Mouse (Mus musculus) gastrocnemius, adult 2 months (tissue): ENCODE data around the gene Tbc1d22a. TPM values are rescaled to one million over a fixed set of nuclear protein-coding genes. Genes with fewer than 3 reads are reported as not detected.
"Not testable (repeated sequence)": the region's sequence is repeated elsewhere in the genome, so short reads cannot be mapped to it uniquely, and the experiment has no call there.

Experiments used
- DNase-seq: peaks from one replicate; pipeline ENCODE4 v3.0.0; 2022
- H3K27ac ChIP-seq: fragments of 200-600 bp; 2 replicates; pipeline ENCODE4 v1.8.1; 2022; ENCODE audit warnings: mild to moderate bottlenecking
- H3K4me3 ChIP-seq: fragments of 200-600 bp; 2 replicates; pipeline ENCODE4 v1.8.1; 2022; ENCODE audit warnings: mild to moderate bottlenecking, moderate library complexity
- CTCF ChIP-seq: fragments of 200-600 bp; IDR thresholded peaks from 2 replicates; pipeline ENCODE4 v1.8.1; 2022; ENCODE audit warnings: antibody characterized with exemption, mild to moderate bottlenecking, moderate library complexity
- intact Hi-C: fragments of 180-260 bp; cut with DNase I; formaldehyde crosslinking; loops from one replicate; pipeline ENCODE4 v1.15.1; 2025
- total RNA-seq, 2 experiments: library from RNA; stranded (reverse); gene quantifications; 2 replicates each; pipeline ENCODE4 v1.2.3; 2021

The Tbc1d22a gene
- total RNA-seq, 2 experiments from 2014 or later: 12.4 to 16.3 TPM

DNA sequence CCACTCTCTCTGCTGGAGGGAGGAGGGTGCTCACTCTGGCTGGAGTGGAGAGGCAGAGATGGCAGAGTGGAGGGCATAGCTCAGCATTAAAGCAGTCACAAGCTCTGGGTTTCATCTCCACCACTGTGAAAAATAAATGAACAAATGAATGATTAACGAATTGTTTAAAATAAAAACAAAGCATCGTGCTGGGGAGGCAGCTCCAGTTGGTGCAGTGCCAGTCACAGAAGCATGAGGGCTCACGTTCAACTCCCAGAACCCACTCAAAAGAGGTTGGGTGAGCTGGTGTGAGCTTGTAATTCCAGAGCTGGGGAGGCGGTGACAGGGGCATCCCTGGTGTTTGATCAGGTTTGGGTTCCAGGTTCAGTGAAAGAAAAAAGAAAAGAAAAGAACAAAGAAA lies 14.1 kb upstream of the Tbc1d22a start:
- no peak for DNase-seq
- H3K27ac ChIP-seq: no peak overlapping the region
- intact Hi-C loops: no loop called here
- TF ChIP-seq CTCF: no peak
- no peak overlapping the region for H3K4me3 ChIP-seq

DNA sequence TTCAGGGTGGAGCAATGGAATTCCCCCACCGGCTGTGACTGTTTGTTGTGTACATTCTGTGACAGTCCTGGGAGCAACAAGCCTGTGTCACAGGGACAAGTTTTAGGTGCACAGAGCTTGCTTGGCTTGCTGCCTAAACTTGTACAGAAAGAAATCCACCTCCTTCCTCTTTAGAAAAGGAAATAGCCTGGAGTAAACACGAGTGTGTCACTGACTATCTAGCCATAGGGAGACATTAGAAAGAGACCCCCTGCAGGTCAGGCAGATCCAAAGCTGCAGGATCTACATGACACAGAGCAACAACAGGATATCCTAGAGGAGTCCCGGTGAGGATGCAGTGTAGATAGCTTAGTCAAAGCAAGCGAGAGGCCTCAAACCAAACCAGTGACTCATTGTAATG lies 13.2 kb upstream of the Tbc1d22a start:
- intact Hi-C loops: no loop called here
- DNase-seq: no peak
- H3K4me3 ChIP-seq: no peak overlapping the region
- peak overlapping the region; percentile 71 for H3K27ac ChIP-seq
- TF ChIP-seq CTCF: no peak

DNA sequence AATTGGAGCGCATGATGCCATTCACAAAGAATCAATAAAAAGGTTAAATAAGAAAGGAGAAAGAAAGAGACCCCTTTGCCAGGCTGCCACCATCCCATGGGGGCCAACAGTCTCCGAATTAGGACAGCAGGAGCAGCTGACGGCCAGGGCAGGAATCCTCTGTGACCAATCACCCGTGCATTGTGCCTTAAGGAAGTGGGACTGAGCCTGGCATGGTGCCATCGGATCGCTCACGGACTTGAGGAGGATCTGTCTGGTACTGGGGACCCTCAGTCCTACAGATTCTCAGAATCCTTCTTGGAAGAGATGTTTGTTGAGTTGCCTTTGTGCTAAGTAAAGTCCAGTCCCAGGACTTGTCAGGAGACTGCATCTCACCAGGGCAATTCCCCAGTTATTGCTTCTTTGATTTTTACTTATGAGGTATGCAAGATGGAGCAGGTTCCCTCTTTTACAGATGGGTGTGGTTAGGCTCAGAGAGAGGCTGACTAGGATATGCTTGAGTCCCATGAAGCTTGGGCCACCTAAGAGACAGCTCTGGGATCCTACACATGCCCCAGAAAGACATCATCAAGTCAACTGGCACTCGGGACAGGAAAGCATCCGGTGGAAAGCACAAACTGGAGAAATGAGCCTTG lies 12.4 kb upstream of the Tbc1d22a start:
- Histone ChIP-seq H3K27ac (peak overlapping the region; percentile 71), H3K4me3 (no peak overlapping the region)
- intact Hi-C loops: no loop called here
- no peak for TF ChIP-seq CTCF
- peak; percentile 53 for DNase-seq

DNA sequence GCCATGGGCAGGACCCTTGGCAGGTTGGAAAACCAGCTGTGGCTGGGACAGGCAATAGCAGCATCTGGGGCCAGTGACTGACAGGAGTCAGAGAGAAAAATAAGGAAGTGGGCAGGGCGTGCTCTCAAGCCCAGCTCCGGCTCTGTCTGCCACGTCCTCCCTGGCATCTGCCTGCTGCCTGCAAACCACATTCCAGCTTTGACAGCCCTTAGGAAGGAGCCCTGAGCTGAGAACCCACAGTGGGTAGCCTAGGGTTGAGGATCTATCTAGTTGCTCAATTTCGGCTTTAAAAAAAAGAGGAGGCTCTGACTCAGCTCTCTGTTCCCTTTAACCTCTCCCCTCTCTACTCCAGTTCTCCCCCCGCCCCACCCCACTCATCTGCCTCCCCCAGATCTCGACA lies 11.6 kb upstream of the Tbc1d22a start:
- intact Hi-C loops: no loop called here
- H3K4me3 ChIP-seq: no peak overlapping the region
- peak overlapping the region; percentile 71 for H3K27ac ChIP-seq
- DNase-seq: peak; percentile 45
- no peak for TF ChIP-seq CTCF

DNA sequence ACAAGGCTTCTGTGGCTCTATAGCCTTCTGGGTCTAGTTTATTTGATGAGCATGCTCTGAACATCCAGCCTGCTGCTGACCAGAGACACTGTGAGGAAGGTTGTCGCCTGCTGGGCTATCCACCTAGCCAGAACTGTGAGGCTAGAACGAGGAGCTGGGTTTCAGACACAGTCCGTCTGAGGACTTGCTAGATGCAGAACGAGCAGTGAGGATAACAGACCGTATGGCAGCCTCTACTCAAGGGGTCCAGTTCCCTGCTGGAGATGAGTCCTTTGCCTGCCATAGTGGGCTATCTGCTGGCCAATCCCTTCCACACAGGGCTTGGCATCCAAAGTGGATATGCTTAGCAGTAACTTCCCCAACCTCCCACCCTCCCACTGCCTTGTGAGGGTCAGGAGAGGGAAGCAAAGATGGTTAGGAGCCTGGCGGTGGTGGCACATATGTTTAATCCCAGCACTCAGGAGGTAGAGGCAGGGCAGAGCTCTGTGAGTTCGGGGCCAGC lies 10.9 kb upstream of the Tbc1d22a start:
- Histone ChIP-seq H3K27ac (peak overlapping the region; percentile 71), H3K4me3 (no peak overlapping the region)
- no peak for TF ChIP-seq CTCF
- intact Hi-C loops: no loop called here
- DNase-seq: no peak

DNA sequence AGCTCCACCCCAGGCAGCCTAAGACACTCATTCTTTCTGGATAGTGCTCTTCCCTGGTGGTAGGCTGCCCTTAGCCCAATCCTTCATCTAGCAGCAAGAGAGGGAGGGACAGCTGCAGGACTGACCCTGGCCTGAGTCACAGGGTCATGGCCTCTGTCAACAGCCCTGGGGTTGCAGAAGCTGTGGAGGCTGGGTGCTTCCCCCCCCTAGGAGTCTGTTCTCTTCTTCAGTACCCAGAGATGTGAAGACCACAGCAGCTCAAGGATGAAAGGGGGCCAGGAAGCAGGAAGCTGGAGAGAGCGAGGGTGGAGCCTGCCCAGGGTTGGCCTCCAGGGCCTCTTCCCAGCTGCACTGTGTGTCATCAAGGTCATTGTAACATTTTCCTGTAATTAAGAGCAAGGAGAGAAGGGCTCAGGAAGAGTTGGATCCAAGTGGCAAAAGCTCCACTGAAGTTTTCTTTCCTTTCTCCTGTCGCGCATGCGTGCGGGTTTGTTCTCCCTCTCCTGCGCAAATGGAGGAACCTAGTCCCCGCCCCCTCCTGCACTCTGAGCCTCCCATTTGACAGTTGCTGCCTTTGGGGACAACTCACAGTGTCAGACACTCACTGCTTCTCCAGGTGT lies 10.2 kb upstream of the Tbc1d22a start:
- TF ChIP-seq CTCF: no peak
- H3K27ac ChIP-seq: peak overlapping the region; percentile 71
- DNase-seq: peak; percentile 64
- intact Hi-C loops: loop anchor here (2.0 kb wide), 1 partner anchor 17 kb away; the partner anchor contains the start of gene Cerk
- H3K4me3 ChIP-seq: peak overlapping the region; percentile 32

DNA sequence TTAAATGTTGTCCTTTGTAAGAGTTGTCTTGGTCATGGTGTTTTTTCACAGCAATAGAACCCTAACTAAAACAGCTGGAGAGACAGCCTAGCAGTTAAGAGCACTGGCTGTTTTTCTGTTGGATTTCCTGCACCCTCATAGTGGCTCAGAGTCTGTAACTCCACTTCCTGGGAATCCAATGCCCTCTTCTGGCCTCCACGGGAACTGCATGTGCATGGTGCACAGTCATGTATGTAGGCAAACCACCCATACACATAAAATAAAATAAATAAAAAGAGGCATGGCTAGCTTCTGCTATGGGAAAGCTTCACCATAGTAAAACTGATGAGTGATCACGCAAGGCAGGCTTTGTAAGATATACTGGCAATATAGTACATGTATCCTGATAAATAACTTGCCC lies 9.0 kb upstream of the Tbc1d22a start:
- Histone ChIP-seq H3K4me3 (no peak overlapping the region), H3K27ac (peak overlapping the region; percentile 79; the same call in 1 of the 2 replicates)
- intact Hi-C loops: loop anchor here (2.0 kb wide), 1 partner anchor 18 kb away; the partner anchor contains the start of gene Cerk
- DNase-seq: peak; percentile 69
- TF ChIP-seq CTCF: peak; percentile 77

DNA sequence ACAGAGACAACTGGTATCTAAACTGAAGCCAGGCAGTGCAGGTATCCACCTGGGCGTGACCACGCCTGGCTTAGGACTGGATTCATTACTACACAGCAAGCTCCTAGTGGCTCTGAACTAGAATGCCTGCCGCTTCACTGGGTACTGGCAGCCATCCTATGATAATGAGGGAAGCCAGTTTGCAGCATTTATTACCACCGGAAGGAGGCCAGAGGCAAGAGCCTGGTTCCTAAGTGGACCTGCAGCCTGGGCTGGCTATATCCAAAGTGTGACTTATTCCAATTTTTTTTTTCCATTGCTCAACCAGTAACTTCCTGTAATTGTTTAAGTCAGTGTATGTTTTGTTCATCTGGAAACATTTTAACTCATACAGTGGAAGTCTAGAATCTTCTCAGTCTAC lies 7.9 kb upstream of the Tbc1d22a start:
- intact Hi-C loops: no loop called here
- TF ChIP-seq CTCF: no peak
- Histone ChIP-seq H3K4me3 (no peak overlapping the region), H3K27ac (peak overlapping the region; percentile 79)
- DNase-seq: no peak

DNA sequence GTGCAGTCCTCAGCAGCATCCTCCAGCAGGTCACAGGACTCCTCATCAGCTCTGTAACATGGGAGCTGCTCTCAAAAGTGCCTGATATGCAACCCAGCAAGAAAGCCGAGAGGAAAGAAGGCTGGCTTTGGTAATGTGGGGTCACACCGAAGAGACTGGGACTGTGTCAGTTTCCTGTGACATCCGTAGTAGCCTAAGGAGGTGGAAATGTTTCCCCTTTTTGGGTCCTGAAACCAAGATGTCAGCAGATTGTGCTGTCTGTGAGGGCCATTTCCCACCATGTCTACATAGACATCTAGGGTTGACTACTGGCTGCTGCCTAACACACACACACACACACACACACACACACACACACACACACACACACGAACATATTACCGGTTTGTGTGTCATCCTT lies 2.1 kb upstream of the Tbc1d22a start:
- H3K27ac ChIP-seq, intact Hi-C loops: not testable (repeated sequence)

DNA sequence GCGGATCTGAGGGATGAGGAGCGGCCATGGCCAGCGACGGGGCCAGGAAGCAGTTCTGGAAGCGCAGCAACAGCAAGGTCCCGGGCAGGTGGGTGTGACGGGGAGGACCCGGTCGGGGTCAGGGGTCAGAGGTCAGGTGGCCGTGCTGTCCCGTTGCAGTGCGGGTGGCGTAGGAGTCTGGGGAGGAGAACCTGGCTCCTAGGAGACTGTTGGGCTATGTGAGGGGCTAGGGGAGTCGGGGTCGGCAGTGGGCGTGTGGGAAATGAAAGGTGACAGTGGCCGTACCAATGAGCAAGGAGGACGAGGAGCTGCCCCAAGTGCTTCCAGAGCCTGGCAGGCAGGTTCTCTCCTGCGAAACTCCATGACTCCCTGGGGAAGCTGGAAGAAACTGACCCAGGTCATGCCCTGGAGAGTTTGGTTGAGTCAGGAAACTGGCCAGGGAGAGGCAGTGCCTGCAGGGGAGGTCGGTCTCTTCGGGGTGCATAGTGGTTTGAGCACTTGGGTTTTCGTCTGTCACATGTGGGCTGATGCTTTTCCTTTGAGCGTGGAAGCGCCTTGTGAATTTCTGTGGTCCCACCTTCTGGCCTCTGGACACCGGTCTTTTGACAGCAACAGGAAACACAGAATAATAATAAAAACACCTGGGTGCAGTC lies 416 bp downstream of the Tbc1d22a start:
- intact Hi-C loops: loop anchor here (1.0 kb wide), 1 partner anchor 26 kb away; no protein-coding TSS in a partner anchor
- Histone ChIP-seq H3K27ac (peak overlapping the region; percentile 96), H3K4me3 (peak overlapping the region; percentile 91)
- DNase-seq: no peak
- TF ChIP-seq CTCF: no peak

More for the DNA sequence above, 2.1 kb upstream of the Tbc1d22a start:
- not testable (repeated sequence) for H3K4me3 ChIP-seq, DNase-seq

DNA sequence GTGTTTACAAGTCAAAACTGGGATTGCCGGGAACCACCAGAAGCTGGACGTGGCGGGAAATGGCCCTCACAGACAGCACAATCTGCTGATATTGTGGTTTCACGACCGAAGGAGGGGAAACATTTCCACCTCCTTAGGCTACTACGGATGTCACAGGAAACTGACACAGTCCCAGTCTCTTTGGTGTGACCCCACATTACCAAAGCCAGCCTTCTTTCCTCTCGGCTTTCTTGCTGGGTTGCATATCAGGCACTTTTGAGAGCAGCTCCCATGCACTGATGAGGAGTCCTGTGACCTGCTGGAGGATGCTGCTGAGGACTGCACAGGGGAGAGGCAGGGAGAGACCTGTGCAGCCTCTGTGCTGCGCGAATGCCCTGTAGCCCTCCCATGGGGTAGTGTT lies 2.4 kb downstream of the Tbc1d22a start:
- intact Hi-C loops, DNase-seq, H3K4me3 ChIP-seq: not testable (repeated sequence)

DNA sequence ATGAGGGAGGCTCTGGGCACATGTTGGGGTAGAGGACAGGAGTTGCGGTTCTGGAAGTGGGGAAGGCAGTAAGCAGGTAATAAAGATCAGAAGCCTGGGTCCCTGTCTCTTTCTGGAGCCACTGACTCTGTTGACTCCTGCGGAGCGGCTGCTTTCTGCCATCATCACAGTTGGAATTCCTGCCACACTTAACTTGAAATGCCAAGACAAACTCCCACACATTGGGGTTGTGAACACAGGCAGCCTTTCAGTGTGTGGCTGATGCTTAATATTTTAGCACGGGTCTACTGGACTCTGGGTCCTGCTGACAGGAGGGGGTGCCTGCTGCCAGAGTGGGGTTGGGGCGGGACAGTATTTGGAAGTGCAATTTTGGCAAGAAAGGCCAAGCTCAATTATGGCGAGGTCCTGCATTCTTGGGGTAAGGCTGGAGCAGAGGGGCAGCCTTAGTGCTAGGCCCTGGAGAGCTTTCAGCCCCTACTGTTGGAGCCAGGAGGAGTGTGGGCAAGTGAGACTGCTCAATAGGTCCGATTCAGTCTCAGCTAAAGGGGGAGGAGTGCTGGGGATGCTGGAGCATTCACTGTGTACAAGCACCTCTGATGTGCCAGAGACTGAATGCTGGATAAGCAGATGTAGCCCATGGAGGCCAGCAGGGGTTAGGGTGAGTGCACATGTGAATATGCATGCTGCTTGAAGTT lies 5.4 kb downstream of the Tbc1d22a start:
- intact Hi-C loops: no loop called here
- H3K4me3 ChIP-seq: peak overlapping the region; percentile 36
- H3K27ac ChIP-seq: peak overlapping the region; percentile 83
- TF ChIP-seq CTCF: no peak
- no peak for DNase-seq

More for the DNA sequence above, 2.4 kb downstream of the Tbc1d22a start:
- H3K27ac ChIP-seq: peak overlapping the region; percentile 83
